Mouse (Mus musculus): ENCODE results near the gene Utp20. TPM values are rescaled to one million over a fixed set of nuclear protein-coding genes. Genes with fewer than 3 reads are reported as not detected.

Utp20 gene
- total and polyA plus RNA-seq, 2 experiments from 2014 or later = 3.8 to 5.0 TPM

GRCm38 (mm10) chr10:88860911-88861310 is 34.3 kb upstream of the Utp20 start:
- no peak for DNase-seq (ENCODE audit: low spot score)
- Histone ChIP-seq H3K4me3 (ENCODE audit: low read depth, low read length) (no peak overlapping the region), H3K9me3 (replicated peaks; ENCODE audit: control insufficient read depth, low read length) (no peaks in the 10 kb centered on the region), H3K36me3 (replicated peaks; ENCODE audit: control insufficient read depth, insufficient read depth, low read length) (no peaks in the 10 kb centered on the region), H3K27me3 (ENCODE audit: control insufficient read depth, insufficient read depth, low read length) (no peaks in the 10 kb centered on the region), H3K4me1 (ENCODE audit: control insufficient read depth, insufficient read depth) (no peaks in the 10 kb centered on the region), H3K4me2 (ENCODE audit: low read depth, low read length) (no peak overlapping the region), H3K27ac (ENCODE audit: low read depth) (no peak overlapping the region), H3K9ac (replicated peaks; ENCODE audit: low read depth, low read length) (no peak overlapping the region)
- no peak for ATAC-seq (ENCODE audit: insufficient read depth, low read depth)
- 50% methylated on average over 3 of the region's 3 CpGs for WGBS
- TF ChIP-seq CTCF (IDR thresholded peaks at IDR 0.05; ENCODE audit: low read depth) (no peak), EP300 (IDR thresholded peaks at IDR 0.05; ENCODE audit: low read depth) (no peak)

GRCm38 (mm10) chr10:88853326-88853725 is 26.7 kb upstream of the Utp20 start:
- Histone ChIP-seq H3K4me3 (ENCODE audit: low read depth, low read length) (no peak overlapping the region), H3K4me2 (ENCODE audit: low read depth, low read length) (no peak overlapping the region), H3K9ac (replicated peaks; ENCODE audit: low read depth, low read length) (no peak overlapping the region), H3K27ac (ENCODE audit: low read depth) (no peak overlapping the region), H3K9me3 (replicated peaks; ENCODE audit: control insufficient read depth, low read length) (no peaks in the 10 kb centered on the region), H3K27me3 (ENCODE audit: control insufficient read depth, insufficient read depth, low read length) (no peaks in the 10 kb centered on the region), H3K4me1 (ENCODE audit: control insufficient read depth, insufficient read depth) (no peaks in the 10 kb centered on the region), H3K36me3 (replicated peaks; ENCODE audit: control insufficient read depth, insufficient read depth, low read length) (no peaks in the 10 kb centered on the region)
- WGBS = 80% methylated on average over 7 of the region's 7 CpGs
- DNase-seq (ENCODE audit: low spot score) = no peak
- no peak for TF ChIP-seq CTCF (IDR thresholded peaks at IDR 0.05; ENCODE audit: low read depth)
- TF ChIP-seq EP300 (IDR thresholded peaks at IDR 0.05; ENCODE audit: low read depth) = no peak
- ATAC-seq (ENCODE audit: insufficient read depth, low read depth) = no peak

- no peaks in the 10 kb centered on the region for H3K4me1 ChIP-seq (ENCODE audit: control insufficient read depth, insufficient read depth)
- DNase-seq (ENCODE audit: low spot score) = no peak
- H3K9me3 ChIP-seq (replicated peaks; ENCODE audit: control insufficient read depth, low read length) = no peaks in the 10 kb centered on the region
- WGBS = 77% methylated on average over 4 of the region's 4 CpGs
- no peak overlapping the region for H3K27ac ChIP-seq (ENCODE audit: low read depth)
- no peak overlapping the region for H3K9ac ChIP-seq (replicated peaks; ENCODE audit: low read depth, low read length)
- no peak for ATAC-seq (ENCODE audit: insufficient read depth, low read depth)
- no peak overlapping the region for H3K4me3 ChIP-seq (ENCODE audit: low read depth, low read length)
- no peak overlapping the region for H3K4me2 ChIP-seq (ENCODE audit: low read depth, low read length)
- TF ChIP-seq EP300 (IDR thresholded peaks at IDR 0.05; ENCODE audit: low read depth) (no peak), CTCF (IDR thresholded peaks at IDR 0.05; ENCODE audit: low read depth) (no peak)
- no peaks in the 10 kb centered on the region for H3K27me3 ChIP-seq (ENCODE audit: control insufficient read depth, insufficient read depth, low read length)
- no peaks in the 10 kb centered on the region for H3K36me3 ChIP-seq (replicated peaks; ENCODE audit: control insufficient read depth, insufficient read depth, low read length)
Observed at GRCm38 (mm10) chr10:88849976-88850375, 23.4 kb upstream of the Utp20 start.

- ATAC-seq (ENCODE audit: insufficient read depth, low read depth) (no peak), DNase-seq (ENCODE audit: low spot score) (no peak)
- no peak overlapping the region for H3K27ac ChIP-seq (ENCODE audit: low read depth)
- H3K4me1 ChIP-seq (ENCODE audit: control insufficient read depth, insufficient read depth) = no peaks in the 10 kb centered on the region
- H3K36me3 ChIP-seq (replicated peaks; ENCODE audit: control insufficient read depth, insufficient read depth, low read length) = no peaks in the 10 kb centered on the region
- no peaks in the 10 kb centered on the region for H3K27me3 ChIP-seq (ENCODE audit: control insufficient read depth, insufficient read depth, low read length)
- 68% methylated on average over 7 of the region's 7 CpGs for WGBS
- no peak overlapping the region for H3K4me2 ChIP-seq (ENCODE audit: low read depth, low read length)
- H3K4me3 ChIP-seq (ENCODE audit: low read depth, low read length) = no peak overlapping the region
- TF ChIP-seq CTCF (IDR thresholded peaks at IDR 0.05; ENCODE audit: low read depth) = no peak
- no peak for TF ChIP-seq EP300 (IDR thresholded peaks at IDR 0.05; ENCODE audit: low read depth)
- no peak overlapping the region for H3K9ac ChIP-seq (replicated peaks; ENCODE audit: low read depth, low read length)
- no peaks in the 10 kb centered on the region for H3K9me3 ChIP-seq (replicated peaks; ENCODE audit: control insufficient read depth, low read length)
Observed at GRCm38 (mm10) chr10:88848876-88849476, 22.4 kb upstream of the Utp20 start.

GRCm38 (mm10) chr10:88834227-88834626 is 7.6 kb upstream of the Utp20 start:
- H3K4me2 ChIP-seq (ENCODE audit: low read depth, low read length) = no peak overlapping the region
- 52% methylated on average over 2 of the region's 2 CpGs for WGBS
- TF ChIP-seq EP300 (IDR thresholded peaks at IDR 0.05; ENCODE audit: low read depth) (no peak), CTCF (IDR thresholded peaks at IDR 0.05; ENCODE audit: low read depth) (no peak)
- H3K36me3 ChIP-seq (replicated peaks; ENCODE audit: control insufficient read depth, insufficient read depth, low read length) = no peaks in the 10 kb centered on the region
- no peak overlapping the region for H3K9ac ChIP-seq (replicated peaks; ENCODE audit: low read depth, low read length)
- no peaks in the 10 kb centered on the region for H3K9me3 ChIP-seq (replicated peaks; ENCODE audit: control insufficient read depth, low read length)
- no peak overlapping the region for H3K4me3 ChIP-seq (ENCODE audit: low read depth, low read length)
- no peak for DNase-seq (ENCODE audit: low spot score)
- no peaks in the 10 kb centered on the region for H3K4me1 ChIP-seq (ENCODE audit: control insufficient read depth, insufficient read depth)
- H3K27ac ChIP-seq (ENCODE audit: low read depth) = no peak overlapping the region
- H3K27me3 ChIP-seq (ENCODE audit: control insufficient read depth, insufficient read depth, low read length) = no peaks in the 10 kb centered on the region
- no peak for ATAC-seq (ENCODE audit: insufficient read depth, low read depth)

- Histone ChIP-seq H3K9me3 (replicated peaks; ENCODE audit: control insufficient read depth, low read length) (no peaks in the 10 kb centered on the region), H3K36me3 (replicated peaks; ENCODE audit: control insufficient read depth, insufficient read depth, low read length) (peaks cover 15% of the 10 kb centered on the region; the same call in 1 of the 2 replicates), H3K4me3 (ENCODE audit: low read depth, low read length) (no peak overlapping the region), H3K9ac (replicated peaks; ENCODE audit: low read depth, low read length) (no peak overlapping the region), H3K4me2 (ENCODE audit: low read depth, low read length) (no peak overlapping the region), H3K27ac (ENCODE audit: low read depth) (no peak overlapping the region), H3K4me1 (ENCODE audit: control insufficient read depth, insufficient read depth) (peaks cover 5% of the 10 kb centered on the region; the same call in 1 of the 2 replicates), H3K27me3 (ENCODE audit: control insufficient read depth, insufficient read depth, low read length) (no peaks in the 10 kb centered on the region)
- ATAC-seq (ENCODE audit: insufficient read depth, low read depth) (no peak), DNase-seq (ENCODE audit: low spot score) (no peak)
- TF ChIP-seq EP300 (IDR thresholded peaks at IDR 0.05; ENCODE audit: low read depth) = no peak
- TF ChIP-seq CTCF (IDR thresholded peaks at IDR 0.05; ENCODE audit: low read depth) = no peak
Observed at GRCm38 (mm10) chr10:88828361-88828760, 1.8 kb upstream of the Utp20 start.

Data from heart, postnatal 0 days (tissue).